Mouse (Mus musculus) G1E (cell line): ENCODE data around the gene Heatr4. TPM values are rescaled to one million over a fixed set of nuclear protein-coding genes. Genes with fewer than 3 reads are reported as not detected.
A peak's percentile ranks its signal among the peaks of the same experiment; 100 is the strongest.

Experiments
- ATAC-seq: 2 replicates; pipeline ENCODE4 v1.8.0; 2016; ENCODE audit warnings: mild to moderate bottlenecking; ENCODE audit not compliant: insufficient number of reproducible peaks, poor library complexity, low FRiP score, severe bottlenecking; ENCODE audit errors: extremely low read depth
- DNase-seq: peaks from one replicate; pipeline ENCODE4 v3.0.0; 2012; ENCODE audit warnings: low spot score
- H3K27me3 ChIP-seq: 2 replicates; pipeline ENCODE4 v1.6.1; 2012; ENCODE audit warnings: mild to moderate bottlenecking, low read length, inconsistent platforms; ENCODE audit not compliant: insufficient read depth
- H3K36me3 ChIP-seq: replicated peaks from 2 replicates; pipeline ENCODE3; 2012; ENCODE audit warnings: mild to moderate bottlenecking, inconsistent platforms
- H3K4me1 ChIP-seq: 2 replicates; pipeline ENCODE4 v1.6.1; 2012; ENCODE audit warnings: low read depth, low read length, inconsistent platforms, mixed read lengths; ENCODE audit not compliant: insufficient read depth
- H3K4me3 ChIP-seq: 2 replicates; pipeline ENCODE4 v1.5.1; 2012; ENCODE audit warnings: low read depth, mild to moderate bottlenecking, inconsistent platforms, low read length, moderate library complexity, mixed read lengths
- H3K9me3 ChIP-seq: replicated peaks from 2 replicates; pipeline ENCODE4 v1.6.1; 2012; ENCODE audit warnings: inconsistent platforms
- CTCF ChIP-seq: IDR thresholded peaks from 2 replicates; pipeline ENCODE4 v1.5.1; 2012; ENCODE audit warnings: low read depth, low read length, inconsistent platforms, mixed read lengths
- GATA1 ChIP-seq: IDR thresholded peaks from 2 replicates; pipeline ENCODE4 v1.6.1; 2012; ENCODE audit warnings: borderline replicate concordance, low read length, inconsistent platforms, mixed read lengths
- GATA2 ChIP-seq: IDR thresholded peaks from 2 replicates; pipeline ENCODE4 v1.6.1; 2012; ENCODE audit warnings: low read depth, low read length, inconsistent platforms, borderline replicate concordance
- POLR2AphosphoS5 ChIP-seq: IDR thresholded peaks from 2 replicates; pipeline ENCODE4 v1.6.1; 2012; ENCODE audit warnings: low read depth, low read length, inconsistent platforms; ENCODE audit not compliant: insufficient replicate concordance
- TAL1 ChIP-seq: conservative IDR thresholded peaks from 2 replicates; pipeline ENCODE4 v1.6.1; 2012; ENCODE audit warnings: low read depth, low read length, inconsistent platforms, mixed read lengths
- polyA plus RNA-seq: library from polyadenylated mRNA; stranded (reverse); fragments of >175 nt; gene quantifications from 2 replicates; pipeline ENCODE4 v1.2.3, GENCODE M21; 2012
- total RNA-seq, 2 experiments: library from RNA; stranded (forward) in 1 of 2; stranded (reverse) in 1 of 2; fragments of 200-1000 nt in 1 of 2; fragments of >200 nt in 1 of 2; fragmentation: Nextera tagmentation in 1 of 2; gene quantifications; 2 replicates each; pipeline ENCODE4 v1.2.3; 2014 to 2017

The Heatr4 gene
- total and polyA plus RNA-seq, 3 experiments, result 0.22 TPM; not detected in 2

DNA sequence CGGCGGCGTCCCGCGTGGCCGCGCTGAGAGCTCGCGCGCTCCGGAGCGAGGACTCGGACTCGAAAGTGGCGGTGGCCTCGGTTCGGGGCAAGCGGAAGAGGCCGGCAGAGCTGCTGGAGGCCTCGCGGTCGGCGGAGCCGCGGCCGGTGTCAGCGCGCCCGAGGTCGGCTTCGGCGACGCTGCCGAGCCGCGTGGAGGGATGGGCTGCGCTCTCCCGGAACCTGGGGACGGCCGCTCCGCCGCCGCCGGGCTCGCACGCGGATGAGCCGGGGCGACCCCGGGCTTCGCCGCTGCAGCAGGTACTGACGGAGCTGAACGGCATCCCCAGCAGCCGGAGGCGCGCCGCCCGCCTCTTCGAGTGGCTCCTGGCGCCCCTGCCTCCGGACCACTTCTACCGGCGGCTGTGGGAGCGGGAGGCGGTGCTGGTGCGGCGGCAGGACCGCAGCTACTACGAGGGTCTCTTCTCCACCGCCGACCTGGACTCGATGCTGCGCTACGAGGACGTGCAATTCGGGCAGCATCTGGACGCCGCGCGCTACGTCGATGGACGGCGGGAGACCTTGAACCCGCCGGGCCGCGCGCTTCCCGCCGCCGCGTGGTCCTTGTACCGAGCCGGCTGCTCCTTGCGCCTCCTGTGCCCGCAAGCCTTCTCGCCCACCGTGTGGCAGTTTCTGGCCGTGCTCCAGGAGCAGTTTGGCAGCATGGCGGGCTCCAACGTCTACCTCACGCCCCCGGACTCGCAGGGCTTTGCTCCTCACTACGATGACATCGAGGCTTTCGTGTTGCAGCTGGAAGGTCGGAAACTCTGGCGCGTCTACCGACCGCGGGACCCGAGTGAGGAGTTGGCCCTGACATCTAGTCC, 33.6 kb downstream of the Heatr4 start:
- Histone ChIP-seq H3K36me3 (peaks cover 43% of the 10 kb centered on the region), H3K27me3 (no peaks in the 10 kb centered on the region), H3K4me3 (peak overlapping the region; percentile 87), H3K9me3 (peaks cover 3% of the 10 kb centered on the region), H3K4me1 (peaks cover 80% of the 10 kb centered on the region)
- peak; percentile 69 for DNase-seq
- TF ChIP-seq GATA2 (no peak), GATA1 (no peak), TAL1 (no peak), POLR2AphosphoS5 (no peak), CTCF (no peak)
- ATAC-seq, result no peak

- peaks cover 3% of the 10 kb centered on the region for H3K9me3 ChIP-seq
- peak within 1 kb of the TSS; percentile 87 for H3K4me3 ChIP-seq
- ATAC-seq (peak; percentile 62), DNase-seq (peak; percentile 99)
- H3K36me3 ChIP-seq, result peaks cover 37% of the 10 kb centered on the region
- no peak for TF ChIP-seq GATA2
- no peak for TF ChIP-seq POLR2AphosphoS5
- no peak for TF ChIP-seq TAL1
- no peak for TF ChIP-seq CTCF
- TF ChIP-seq GATA1, result no peak
- H3K4me1 ChIP-seq, result peaks cover 74% of the 10 kb centered on the region
- H3K27me3 ChIP-seq, result no peaks in the 10 kb centered on the region
Observed at GRCm38 (mm10) chr12:83950493-83950839, 34.2 kb downstream of the Heatr4 start, which contains the start of gene Riox1. Gene Riox1 (plus strand): TSS chr12:83950608.

DNA sequence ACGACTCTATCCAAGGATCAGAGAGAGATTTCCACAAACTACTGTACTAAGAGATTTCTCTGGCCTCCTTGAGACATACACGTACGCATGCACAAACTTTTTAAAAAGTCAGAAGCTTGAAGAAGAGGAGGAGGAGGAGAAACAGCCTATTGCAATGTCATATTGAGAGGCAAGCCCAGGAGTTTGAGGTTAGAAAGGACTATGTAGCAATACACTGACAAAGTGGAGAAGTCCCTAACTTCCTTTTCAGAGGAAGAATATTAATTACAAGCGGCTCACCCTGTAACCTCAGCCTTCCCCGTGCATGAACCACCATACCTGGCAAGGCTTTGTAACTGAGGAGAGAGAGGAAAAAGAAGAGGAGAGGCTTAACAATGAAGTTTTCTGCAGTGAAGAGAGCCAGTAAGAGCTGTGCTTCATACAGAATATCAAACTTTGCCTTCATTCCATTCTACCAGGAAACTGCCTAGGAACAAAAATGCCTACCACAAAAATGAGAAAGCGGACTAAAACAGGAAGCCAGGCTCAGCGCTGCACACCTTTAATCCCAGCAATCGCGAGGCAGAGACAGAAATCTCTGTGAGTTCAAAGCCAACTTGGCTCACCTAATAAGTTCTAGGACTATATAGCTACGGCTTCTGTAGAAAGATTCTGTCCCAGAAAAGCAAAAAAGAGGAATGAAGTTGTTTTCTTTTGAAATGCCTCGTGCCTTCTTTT, 34.7 kb downstream of the Heatr4 start:
- Histone ChIP-seq H3K9me3 (peaks cover 3% of the 10 kb centered on the region), H3K36me3 (peaks cover 32% of the 10 kb centered on the region), H3K27me3 (no peaks in the 10 kb centered on the region), H3K4me3 (peak overlapping the region; percentile 87), H3K4me1 (peaks cover 68% of the 10 kb centered on the region)
- no peak for TF ChIP-seq GATA2
- no peak for DNase-seq
- ATAC-seq, result no peak

- Histone ChIP-seq H3K4me3 (peak overlapping the region; percentile 87; the same call in 1 of the 2 replicates), H3K27me3 (no peaks in the 10 kb centered on the region), H3K36me3 (peaks cover 28% of the 10 kb centered on the region), H3K4me1 (peaks cover 61% of the 10 kb centered on the region), H3K9me3 (peaks cover 3% of the 10 kb centered on the region)
- TF ChIP-seq GATA2, result no peak
- no peak for TF ChIP-seq GATA1
- no peak for TF ChIP-seq POLR2AphosphoS5
- TF ChIP-seq CTCF, result no peak
- no peak for TF ChIP-seq TAL1
- peak; percentile 72 for ATAC-seq
- peak; percentile 88 for DNase-seq
Observed at GRCm38 (mm10) chr12:83949043-83949442, 35.6 kb downstream of the Heatr4 start.

DNA sequence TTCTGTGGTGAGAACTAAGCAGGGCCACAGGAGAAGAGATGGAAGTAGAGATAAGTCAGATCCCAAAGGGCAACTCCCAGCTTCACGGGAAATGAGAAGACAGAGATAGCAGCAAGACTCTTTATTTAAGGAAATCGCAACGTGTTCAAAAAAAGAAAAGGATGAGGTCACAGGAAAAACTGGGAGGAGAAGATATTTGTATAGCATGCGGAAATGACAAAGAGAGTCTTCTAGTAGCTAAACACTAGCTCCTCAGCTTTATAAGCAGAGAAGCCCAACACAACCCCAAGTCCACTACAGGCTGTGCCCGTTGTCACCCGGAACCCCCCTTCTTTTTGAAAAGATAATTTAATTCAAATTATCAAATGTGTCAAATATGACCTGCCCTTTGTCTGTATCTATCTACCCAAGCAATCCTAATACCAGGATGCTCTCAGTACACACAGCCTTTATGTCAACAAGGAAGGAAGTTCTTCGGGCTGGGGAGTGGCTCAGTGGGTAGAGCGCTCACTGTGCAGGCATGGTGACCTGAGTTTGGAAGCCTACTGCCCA, 37.3 kb downstream of the Heatr4 start:
- ATAC-seq (no peak), DNase-seq (no peak)
- Histone ChIP-seq H3K27me3 (no peaks in the 10 kb centered on the region), H3K36me3 (peaks cover 12% of the 10 kb centered on the region), H3K9me3 (peaks cover 3% of the 10 kb centered on the region), H3K4me1 (peaks cover 57% of the 10 kb centered on the region), H3K4me3 (no peak overlapping the region)
- no peak for TF ChIP-seq TAL1
- TF ChIP-seq POLR2AphosphoS5, result no peak
- no peak for TF ChIP-seq GATA1
- no peak for TF ChIP-seq GATA2
- TF ChIP-seq CTCF, result no peak

GRCm38 (mm10) chr12:83941938-83942337, 42.7 kb downstream of the Heatr4 start:
- TF ChIP-seq GATA1, result no peak
- TF ChIP-seq TAL1, result no peak
- no peak for TF ChIP-seq CTCF
- TF ChIP-seq GATA2, result no peak
- TF ChIP-seq POLR2AphosphoS5, result no peak
- no peaks in the 10 kb centered on the region for H3K36me3 ChIP-seq
- DNase-seq, result peak; percentile 43
- H3K4me1 ChIP-seq, result peaks cover 45% of the 10 kb centered on the region
- peak overlapping the region; percentile 33; the same call in 1 of the 2 replicates for H3K4me3 ChIP-seq
- H3K27me3 ChIP-seq, result peaks cover 2% of the 10 kb centered on the region; the same call in 1 of the 2 replicates
- H3K9me3 ChIP-seq, result peaks cover 3% of the 10 kb centered on the region
- peak; percentile 48; the same call in 1 of the 2 replicates for ATAC-seq
